Mouse (Mus musculus): ENCODE measurements around the gene Zbtb8a.
"Not testable (repeated sequence)": the region's sequence is repeated elsewhere in the genome, so short reads cannot be mapped to it uniquely, and the experiment has no call there.

Gene Zbtb8a

DNA sequence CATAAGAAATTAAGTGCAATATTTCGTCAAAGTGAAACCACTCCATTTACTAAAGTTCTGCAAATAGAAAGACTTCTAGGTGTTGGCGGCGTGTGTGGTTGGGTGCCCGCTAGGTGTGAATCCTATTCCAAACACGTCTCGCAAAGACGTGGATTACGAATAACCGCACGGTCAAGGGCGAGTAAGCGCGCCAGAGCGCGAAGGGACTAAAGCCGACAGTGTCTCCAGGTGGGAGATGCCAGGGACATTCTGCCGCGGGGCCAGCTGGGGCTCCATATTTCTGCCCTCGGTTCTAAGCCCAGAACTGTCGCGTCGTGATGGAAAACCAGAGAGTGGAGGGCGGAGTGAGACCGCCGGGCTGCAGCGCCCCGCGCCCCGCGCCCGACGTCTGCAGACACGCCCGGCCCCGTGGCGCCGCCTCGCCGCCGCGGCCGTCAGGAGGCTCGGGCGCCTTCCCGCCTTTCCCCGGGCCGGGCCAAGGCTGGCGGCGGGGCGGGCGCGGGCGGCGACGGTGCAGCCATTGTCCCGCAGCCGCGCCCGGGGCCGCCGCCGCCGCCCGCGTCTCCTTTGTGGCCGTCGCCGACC, 863 bp downstream of the Zbtb8a start:
- DNase-seq (ENCODE audit: low read depth): peak; percentile 68

GRCm38 (mm10) chr4:129375821-129376220, 2.1 kb downstream of the Zbtb8a start:
- DNase-seq (ENCODE audit: low read depth): no peak

GRCm38 (mm10) chr4:129375000-129375399, 2.9 kb downstream of the Zbtb8a start:
- DNase-seq (ENCODE audit: low read depth): no peak

GRCm38 (mm10) chr4:129374219-129374755, 3.6 kb downstream of the Zbtb8a start:
- DNase-seq (ENCODE audit: low read depth): no peak

DNA sequence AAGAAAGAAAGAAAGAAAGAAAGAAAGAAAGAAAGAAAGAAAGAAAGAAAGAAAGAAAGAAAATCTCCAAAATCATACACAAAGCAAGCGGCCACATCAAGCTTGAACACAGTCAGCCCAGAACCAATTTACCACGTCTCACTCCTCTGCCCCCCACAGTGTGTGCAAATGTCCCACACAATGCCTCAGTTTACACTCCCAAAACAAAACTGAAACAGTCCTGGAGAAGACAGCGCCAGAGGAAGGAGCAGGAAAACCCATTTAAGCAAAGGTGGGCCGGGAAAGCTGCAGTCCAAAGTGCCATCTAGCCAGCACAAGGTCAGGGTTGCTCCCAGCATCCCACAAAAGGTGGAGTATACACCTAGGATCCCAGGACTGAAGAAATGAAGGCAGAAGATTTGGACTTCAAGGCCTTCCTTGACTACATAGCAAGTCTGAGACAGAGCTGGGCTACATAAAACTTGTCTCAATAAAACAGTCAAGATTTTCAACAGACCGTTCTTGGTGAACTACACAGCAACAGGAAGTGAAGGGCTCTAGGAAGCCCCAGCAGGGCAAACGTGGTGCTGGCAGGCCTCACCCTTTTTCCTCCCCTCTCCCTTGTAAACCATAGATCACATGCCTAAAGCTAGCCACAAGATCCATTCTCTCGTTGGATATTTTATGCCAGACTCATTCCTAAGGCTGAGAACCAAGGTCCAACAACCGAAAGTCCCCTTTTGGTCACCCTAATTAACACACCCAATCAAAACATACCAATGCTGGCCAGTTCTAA, 4.5 kb downstream of the Zbtb8a start:
- no peak for DNase-seq (ENCODE audit: low read depth)

GRCm38 (mm10) chr4:129371391-129371790, 6.5 kb downstream of the Zbtb8a start:
- no peak for DNase-seq (ENCODE audit: low read depth)

DNA sequence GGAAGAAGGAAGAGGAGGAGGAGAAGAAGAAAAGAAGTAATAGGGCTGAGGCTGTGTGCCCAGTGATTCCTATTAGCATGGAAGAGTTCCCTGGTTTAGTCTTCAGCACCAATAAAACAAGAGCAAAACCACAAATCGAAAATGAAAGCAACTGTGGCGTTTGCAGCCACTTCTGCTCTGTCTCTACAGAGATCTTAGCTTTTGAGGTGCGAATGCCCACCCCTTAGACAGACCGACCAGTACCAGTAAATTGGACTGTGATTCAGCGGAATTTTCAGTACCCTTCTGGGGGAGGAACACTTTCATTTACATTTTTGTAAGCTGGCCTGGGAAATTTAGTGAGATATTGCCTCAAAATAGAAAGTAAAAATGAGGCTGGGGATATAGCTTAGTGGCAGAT, 12.7 kb downstream of the Zbtb8a start:
- peak; percentile 57 for DNase-seq (ENCODE audit: low read depth)

DNA sequence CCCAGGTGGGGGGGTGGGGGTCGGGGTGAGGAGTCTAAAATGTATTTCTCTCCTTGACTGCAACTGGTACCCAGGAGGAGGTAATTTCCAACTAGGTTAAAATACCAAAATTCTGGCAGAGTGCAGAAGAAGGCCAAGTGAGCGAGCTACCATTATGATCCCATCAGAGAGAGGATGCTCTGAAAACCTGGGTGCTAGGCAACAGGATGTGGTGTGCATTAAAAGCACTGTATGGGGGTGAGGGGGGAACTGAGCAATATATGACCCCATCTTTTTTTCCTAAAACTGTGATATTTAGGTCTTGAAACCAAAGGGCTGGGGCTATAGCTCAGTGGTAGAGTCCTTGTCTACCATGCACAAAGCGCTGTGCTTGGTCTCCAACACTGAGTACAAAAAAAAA, 13.5 kb downstream of the Zbtb8a start:
- no peak for DNase-seq (ENCODE audit: low read depth)

- DNase-seq (ENCODE audit: low read depth): no peak
Measured at GRCm38 (mm10) chr4:129363463-129363862, 14.5 kb downstream of the Zbtb8a start.

DNA sequence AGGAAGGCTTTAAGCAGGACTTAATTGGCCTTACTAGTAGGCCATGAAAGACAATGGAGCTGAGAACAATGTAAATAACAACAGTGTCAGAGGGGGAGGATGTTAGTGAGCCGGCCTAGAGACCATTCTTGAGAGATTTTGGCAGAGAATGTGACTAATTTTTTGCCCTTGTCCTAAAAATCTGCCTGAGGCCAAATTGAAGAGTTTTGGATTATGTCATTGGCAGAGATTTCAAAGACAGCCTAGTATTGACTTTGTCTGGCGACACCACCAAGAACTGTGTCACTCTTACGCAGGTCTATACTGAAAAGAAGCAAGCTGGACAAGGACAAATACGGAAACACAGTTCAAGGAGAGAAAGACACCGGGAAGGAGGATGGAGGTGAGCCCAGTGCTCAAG, 15.1 kb downstream of the Zbtb8a start:
- no peak for DNase-seq (ENCODE audit: low read depth)

- not testable (repeated sequence) for DNase-seq (ENCODE audit: low read depth)
Measured at GRCm38 (mm10) chr4:129362238-129362637, 15.7 kb downstream of the Zbtb8a start.

DNA sequence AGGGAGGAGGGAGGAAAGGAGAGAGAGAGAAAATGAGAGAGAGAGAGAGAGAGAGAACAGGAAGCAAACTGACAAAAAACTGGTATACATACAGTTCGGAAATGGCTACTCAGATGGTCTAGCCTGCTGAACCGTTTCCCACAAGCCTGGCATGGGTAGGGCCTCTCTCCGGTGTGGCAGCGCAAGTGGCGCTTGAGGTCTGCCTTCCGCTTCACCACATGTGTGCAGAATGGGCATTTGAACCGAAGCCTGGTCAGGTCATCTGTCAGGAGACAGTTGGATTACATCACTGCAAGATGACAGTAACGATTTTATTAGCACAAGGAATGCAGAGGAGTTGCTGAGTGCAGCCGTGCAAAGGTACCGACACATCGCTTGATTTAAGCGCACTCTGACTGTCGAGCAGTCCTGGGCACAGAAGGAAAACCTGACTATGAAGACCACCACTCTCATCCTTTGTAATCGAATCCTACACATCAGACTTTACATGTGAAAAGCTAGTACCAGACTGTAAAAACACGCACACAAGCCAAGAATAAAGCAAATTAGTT, 20.2 kb downstream of the Zbtb8a start:
- no peak for DNase-seq (ENCODE audit: low read depth)

- no peak for DNase-seq (ENCODE audit: low read depth)
Measured at GRCm38 (mm10) chr4:129354236-129354635, 23.7 kb downstream of the Zbtb8a start.

GRCm38 (mm10) chr4:129353176-129353575, 24.7 kb downstream of the Zbtb8a start:
- DNase-seq (ENCODE audit: low read depth): no peak

DNA sequence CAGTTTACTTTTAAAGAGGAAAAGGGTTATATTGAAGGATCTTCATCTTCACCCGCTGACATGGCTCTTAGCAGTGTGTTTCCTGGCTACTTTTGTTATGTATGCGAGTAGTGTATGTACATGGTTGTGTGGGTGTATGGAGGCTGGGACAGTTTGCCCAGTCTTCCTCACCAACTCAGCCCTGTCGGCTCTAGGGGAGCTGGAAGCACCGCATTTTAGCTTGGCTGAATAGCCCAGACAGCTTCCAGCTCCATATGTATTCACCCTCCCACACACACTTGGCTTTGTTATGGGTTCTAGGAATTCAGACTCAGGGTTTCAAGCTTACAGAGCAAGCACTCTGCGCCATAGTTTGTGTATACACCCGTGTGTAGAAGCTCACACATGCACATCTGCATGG, 26.8 kb downstream of the Zbtb8a start:
- no peak for DNase-seq (ENCODE audit: low read depth)

- peak; percentile 94 for DNase-seq (ENCODE audit: low read depth)
Measured at GRCm38 (mm10) chr4:129350644-129351043, 27.3 kb downstream of the Zbtb8a start.

- no peak for DNase-seq (ENCODE audit: low read depth)
Measured at GRCm38 (mm10) chr4:129346481-129347154, 31.3 kb downstream of the Zbtb8a start.

GRCm38 (mm10) chr4:129342705-129343104, 35.2 kb downstream of the Zbtb8a start:
- no peak for DNase-seq (ENCODE audit: low read depth)

- peak; percentile 37 for DNase-seq (ENCODE audit: low read depth)
Measured at GRCm38 (mm10) chr4:129341888-129342287, 36.0 kb downstream of the Zbtb8a start.

DNA sequence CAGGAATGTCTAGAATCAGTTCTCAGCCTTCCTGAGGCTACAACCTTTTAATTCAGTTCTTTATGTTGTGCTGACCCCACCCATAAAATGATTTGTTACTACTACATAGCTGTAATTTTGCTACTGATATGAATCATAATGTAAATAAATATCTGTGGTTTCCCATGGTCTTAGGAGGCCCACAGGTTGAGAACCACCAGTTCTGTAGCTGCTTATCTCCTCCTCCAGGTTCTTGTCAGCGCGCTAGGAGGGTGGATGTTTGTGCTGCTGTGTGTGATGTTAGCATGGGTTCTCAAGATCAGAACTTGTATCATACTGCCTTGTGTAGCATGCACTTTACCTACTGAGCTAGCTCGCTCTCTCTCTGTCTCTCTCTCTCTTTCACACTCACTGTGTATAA, 38.2 kb downstream of the Zbtb8a start:
- no peak for DNase-seq (ENCODE audit: low read depth)

DNA sequence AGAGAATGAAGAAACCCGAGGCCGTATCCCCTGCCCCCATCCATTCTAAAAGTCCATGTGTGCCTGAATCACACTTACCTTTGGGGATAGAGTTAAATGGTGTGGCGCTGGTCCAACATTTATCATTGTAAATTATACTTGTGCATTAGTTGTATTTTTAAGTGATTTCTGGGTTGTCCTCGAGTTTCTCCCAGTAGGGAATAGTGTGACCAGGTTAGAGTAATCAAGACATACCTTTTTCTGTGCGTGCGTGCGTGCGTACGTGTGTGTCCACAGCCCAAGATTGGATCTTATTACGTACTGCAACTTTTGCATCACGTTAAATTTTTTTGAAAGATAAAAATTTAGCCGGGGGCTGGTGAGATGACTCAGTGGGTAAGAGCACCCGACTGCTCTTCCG, 41.6 kb downstream of the Zbtb8a start:
- peak; percentile 50 for DNase-seq (ENCODE audit: low read depth)

DNA sequence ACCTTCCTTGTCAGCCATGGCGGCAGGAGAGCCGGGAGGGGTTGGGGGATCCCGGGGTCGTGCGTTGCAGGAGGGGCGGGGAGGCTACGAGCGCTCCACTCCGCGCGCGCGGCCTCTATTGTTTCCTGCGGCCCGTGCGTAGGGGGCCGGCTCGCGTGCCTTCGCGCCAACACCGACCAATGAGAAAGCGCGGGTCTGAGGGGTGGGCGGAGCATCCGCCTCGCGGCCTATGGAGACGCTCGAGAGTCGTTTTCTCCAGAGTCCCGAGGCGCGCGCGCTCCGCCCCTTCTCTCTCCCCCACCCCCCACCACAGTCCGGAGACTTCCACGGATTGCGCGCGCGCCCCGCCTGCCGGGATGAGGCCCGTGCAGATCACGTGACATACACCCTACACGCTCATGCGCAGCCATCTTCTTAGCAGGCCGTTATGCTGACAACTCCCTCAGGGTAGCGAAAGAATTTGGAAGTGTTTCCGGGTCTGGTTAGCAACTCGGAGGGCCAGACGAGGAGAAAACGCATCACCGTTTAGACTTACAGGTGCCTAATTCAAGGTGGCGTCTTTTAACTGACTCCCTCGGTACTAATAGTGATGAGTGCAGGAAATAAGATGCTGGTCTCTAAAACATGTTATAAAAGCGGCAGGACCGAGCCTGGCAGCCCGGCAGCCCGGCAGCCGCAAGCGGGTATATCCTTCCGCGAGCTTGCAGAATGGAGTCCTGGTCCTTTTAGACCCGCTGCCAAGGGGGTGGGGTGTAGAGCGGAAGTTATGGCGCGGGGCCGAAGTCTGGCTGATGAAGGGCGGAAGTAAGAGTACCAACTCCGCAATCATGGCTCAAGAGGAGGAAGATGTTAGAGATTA, 42.5 kb downstream of the Zbtb8a start, which contains the start of the genes Rbbp4 and Zbtb8os:
Rbbp4 (minus strand) TSS at position 155 of the 859 bp plus-strand sequence.
Zbtb8os (plus strand) TSS at position 480 of the 859 bp plus-strand sequence.
- DNase-seq (ENCODE audit: low read depth): peak; percentile 100
